Mouse (Mus musculus) heart, embryonic 16.5 days (tissue): Measurements from ENCODE around the gene Tmem253. TPM values are rescaled to one million over a fixed set of nuclear protein-coding genes. Genes with fewer than 3 reads are reported as not detected.

Experiments used
- ATAC-seq: fragments of 200-750 bp; cut with Nextera tagmentation; replicated peaks from 2 replicates; pipeline ENCODE4 v1.8.0; 2017; ENCODE audit warnings: moderate number of reproducible peaks; ENCODE audit not compliant: insufficient read depth, low FRiP score; ENCODE audit errors: extremely low read depth
- H3K27ac ChIP-seq: fragments of 300-500 bp; sonication (generic); 2 replicates; pipeline ENCODE4 v1.5.1; 2014; ENCODE audit warnings: mild to moderate bottlenecking, low read length, control low read depth, moderate library complexity
- H3K27me3 ChIP-seq: fragments of 300-500 bp; sonication (generic); 2 replicates; pipeline ENCODE4 v1.6.1; 2014; ENCODE audit warnings: low read length, mixed read lengths; ENCODE audit not compliant: control insufficient read depth, insufficient read depth
- H3K36me3 ChIP-seq: fragments of 300-500 bp; sonication (generic); 2 replicates; pipeline ENCODE4 v1.6.1; 2014; ENCODE audit not compliant: control insufficient read depth, insufficient read depth
- H3K4me1 ChIP-seq: fragments of 300-500 bp; sonication (generic); 2 replicates; pipeline ENCODE4 v1.6.1; 2014; ENCODE audit warnings: low read length, mixed read lengths; ENCODE audit not compliant: control insufficient read depth, insufficient read depth
- H3K4me2 ChIP-seq: fragments of 300-500 bp; sonication (generic); 2 replicates; pipeline ENCODE4 v1.6.1; 2014; ENCODE audit warnings: low read depth, mild to moderate bottlenecking, control low read depth, low read length
- H3K4me3 ChIP-seq: fragments of 300-500 bp; sonication (generic); 2 replicates; pipeline ENCODE4 v1.5.1; 2014; ENCODE audit warnings: mild to moderate bottlenecking, control low read depth, low read length
- H3K9ac ChIP-seq: fragments of 300-500 bp; sonication (generic); 2 replicates; pipeline ENCODE4 v1.6.1; 2014; ENCODE audit warnings: low read length, control low read depth
- H3K9me3 ChIP-seq: fragments of 300-500 bp; sonication (generic); replicated peaks from 2 replicates; pipeline ENCODE4 v1.6.1; 2016; ENCODE audit warnings: low read length; ENCODE audit not compliant: control insufficient read depth
- WGBS: fragments of 180-500 bp; shearing (Covaris S2); extraction: QIAGEN DNeasy Blood & Tissue Kit; methylation state at CpG from one replicate; pipeline ENCODE4 v1.1.7; 2014; 5-methylcytosine and 5-hydroxymethylcytosine counted together
- polyA plus RNA-seq: library from polyadenylated mRNA; unstranded; fragments of >200 nt; fragmentation: Nextera tagmentation; extraction: Ambion mirVana; gene quantifications from 2 replicates; pipeline ENCODE4 v1.2.1, GENCODE M21; 2015

The Tmem253 gene
- 0.67 and 1.3 TPM in 2 replicates for polyA plus RNA-seq

DNA sequence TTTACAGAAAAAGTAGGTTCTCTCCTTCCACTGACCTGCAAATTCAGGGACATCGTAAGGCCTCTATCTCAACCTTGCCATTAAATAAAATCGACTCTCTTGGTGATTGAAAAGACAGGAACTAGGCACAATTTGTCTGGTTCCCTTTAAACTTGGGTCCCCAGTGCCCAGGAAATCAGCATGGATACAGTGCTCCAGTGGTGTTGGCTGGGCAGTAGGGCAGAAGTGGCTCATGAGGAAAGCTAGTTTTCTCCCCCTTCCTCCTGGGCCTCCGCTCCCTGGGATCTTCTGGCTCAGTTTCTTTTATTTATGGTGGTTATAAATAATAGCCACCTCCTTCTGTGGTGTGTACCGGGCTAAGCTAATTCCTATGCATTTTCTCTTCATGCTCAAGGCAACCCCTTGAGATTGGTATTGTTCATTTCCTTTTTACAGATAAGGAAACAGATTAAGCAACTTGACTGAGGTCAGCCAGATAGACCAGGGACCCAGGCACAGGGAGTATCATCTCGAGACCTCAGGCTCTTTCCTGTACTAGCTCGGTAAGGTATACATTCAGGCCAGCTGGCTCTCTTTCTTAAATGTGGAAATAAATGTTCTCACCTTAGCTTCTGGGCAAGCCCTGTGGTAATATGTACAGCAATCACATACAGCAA lies at the start of gene Tmem253:
Gene Tmem253 (plus strand): TSS at position 214 of the 656 bp plus-strand sequence.
- 23% methylated on average over 6 of the region's 6 CpGs for WGBS
- Histone ChIP-seq H3K9me3 (no peaks in the 10 kb centered on the region), H3K27me3 (no peaks in the 10 kb centered on the region), H3K36me3 (no peaks in the 10 kb centered on the region), H3K4me3 (peak within 1 kb of the TSS; percentile 70), H3K4me1 (peaks cover 41% of the 10 kb centered on the region), H3K27ac (peak within 1 kb of the TSS; percentile 99), H3K9ac (peak within 1 kb of the TSS; percentile 79), H3K4me2 (peak within 1 kb of the TSS; percentile 74)
- ATAC-seq = no peak

- no peak for ATAC-seq
- Histone ChIP-seq H3K9ac (no peak overlapping the region), H3K36me3 (no peaks in the 10 kb centered on the region), H3K27ac (no peak overlapping the region), H3K4me2 (no peak overlapping the region), H3K4me3 (no peak overlapping the region), H3K4me1 (no peaks in the 10 kb centered on the region), H3K27me3 (no peaks in the 10 kb centered on the region), H3K9me3 (no peaks in the 10 kb centered on the region)
- WGBS = 68% methylated on average over 3 of the region's 3 CpGs
Observed at GRCm38 (mm10) chr14:51967400-51967799, 48.1 kb upstream of the Tmem253 start.

DNA sequence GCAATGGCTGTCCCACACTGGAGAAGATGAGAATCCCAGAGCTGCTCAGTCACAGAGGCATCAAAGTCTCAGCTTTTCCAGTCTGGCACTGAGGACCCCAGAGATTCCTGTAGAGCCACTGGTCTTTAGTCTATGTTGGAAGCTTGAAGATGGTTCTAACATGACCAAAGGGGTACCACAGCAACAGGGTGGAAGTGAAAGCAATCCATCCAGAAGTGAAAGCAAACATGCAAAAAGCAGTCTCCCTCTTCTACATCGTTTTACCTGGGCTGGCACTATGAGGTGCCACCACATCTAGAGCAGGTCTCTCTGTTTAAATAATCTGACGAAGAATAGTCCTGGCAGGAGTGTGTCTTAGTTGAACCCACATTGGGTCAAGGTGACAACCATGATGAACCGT lies 36.2 kb upstream of the Tmem253 start:
- H3K27ac ChIP-seq = no peak overlapping the region
- no peaks in the 10 kb centered on the region for H3K36me3 ChIP-seq
- no peak for ATAC-seq
- no peaks in the 10 kb centered on the region for H3K9me3 ChIP-seq
- H3K4me1 ChIP-seq = 0 out of 2 replicates have a peak, but pooled peaks cover 3% of the 10 kb centered on the region
- H3K27me3 ChIP-seq = no peaks in the 10 kb centered on the region
- no peak overlapping the region for H3K4me2 ChIP-seq
- WGBS = 76% methylated on average over 3 of the region's 3 CpGs
- no peak overlapping the region for H3K9ac ChIP-seq
- no peak overlapping the region for H3K4me3 ChIP-seq

- WGBS = 66% methylated on average over 4 of the region's 4 CpGs
- Histone ChIP-seq H3K9ac (no peak overlapping the region), H3K4me2 (no peak overlapping the region), H3K4me3 (no peak overlapping the region), H3K4me1 (peaks cover 21% of the 10 kb centered on the region), H3K27me3 (no peaks in the 10 kb centered on the region), H3K27ac (no peak overlapping the region), H3K9me3 (no peaks in the 10 kb centered on the region), H3K36me3 (peaks cover 9% of the 10 kb centered on the region)
- ATAC-seq = no peak
Observed at GRCm38 (mm10) chr14:51983251-51983650, 32.2 kb upstream of the Tmem253 start.

DNA sequence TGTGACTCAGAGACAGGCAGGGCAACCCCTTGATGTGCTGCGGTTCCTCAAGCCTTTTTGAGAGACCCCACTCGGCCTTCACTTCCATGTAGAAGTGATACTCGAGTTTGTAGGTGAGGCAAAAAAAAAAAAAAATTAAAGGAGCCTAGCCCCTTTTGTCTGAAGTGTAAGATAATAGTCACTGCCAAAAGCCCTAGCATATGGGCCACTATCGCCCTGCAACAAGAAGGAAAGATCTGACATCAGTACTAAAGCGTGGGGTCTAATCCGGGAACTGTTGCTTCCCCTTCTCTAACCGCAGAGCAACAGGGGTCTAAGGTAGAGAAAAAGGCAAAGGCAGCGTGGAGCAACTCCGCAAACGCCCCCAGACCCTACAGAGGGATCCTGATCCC lies 31.6 kb upstream of the Tmem253 start:
- no peak for ATAC-seq
- H3K4me2 ChIP-seq = peak overlapping the region; percentile 90
- no peaks in the 10 kb centered on the region for H3K9me3 ChIP-seq
- peak overlapping the region; percentile 88 for H3K4me3 ChIP-seq
- H3K36me3 ChIP-seq = peaks cover 12% of the 10 kb centered on the region
- H3K27ac ChIP-seq = peak overlapping the region; percentile 94
- peak overlapping the region; percentile 94 for H3K9ac ChIP-seq
- no peaks in the 10 kb centered on the region for H3K27me3 ChIP-seq
- H3K4me1 ChIP-seq = peaks cover 21% of the 10 kb centered on the region
- WGBS = 23% methylated on average over 10 of the region's 10 CpGs

- H3K4me2 ChIP-seq = peak within 1 kb of the TSS; percentile 90
- H3K9ac ChIP-seq = peak within 1 kb of the TSS; percentile 94
- no peaks in the 10 kb centered on the region for H3K27me3 ChIP-seq
- H3K27ac ChIP-seq = peak within 1 kb of the TSS; percentile 94
- H3K4me1 ChIP-seq = peaks cover 21% of the 10 kb centered on the region
- H3K36me3 ChIP-seq = peaks cover 16% of the 10 kb centered on the region
- no peaks in the 10 kb centered on the region for H3K9me3 ChIP-seq
- ATAC-seq = peak; percentile 76
- WGBS = under 1% methylated on average over 72 of the region's 74 CpGs
- H3K4me3 ChIP-seq = peak within 1 kb of the TSS; percentile 88
Observed at GRCm38 (mm10) chr14:51984247-51985231, 30.9 kb upstream of the Tmem253 start, which contains the start of gene Arhgef40. Gene Arhgef40 (plus strand): TSS chr14:51984719.

DNA sequence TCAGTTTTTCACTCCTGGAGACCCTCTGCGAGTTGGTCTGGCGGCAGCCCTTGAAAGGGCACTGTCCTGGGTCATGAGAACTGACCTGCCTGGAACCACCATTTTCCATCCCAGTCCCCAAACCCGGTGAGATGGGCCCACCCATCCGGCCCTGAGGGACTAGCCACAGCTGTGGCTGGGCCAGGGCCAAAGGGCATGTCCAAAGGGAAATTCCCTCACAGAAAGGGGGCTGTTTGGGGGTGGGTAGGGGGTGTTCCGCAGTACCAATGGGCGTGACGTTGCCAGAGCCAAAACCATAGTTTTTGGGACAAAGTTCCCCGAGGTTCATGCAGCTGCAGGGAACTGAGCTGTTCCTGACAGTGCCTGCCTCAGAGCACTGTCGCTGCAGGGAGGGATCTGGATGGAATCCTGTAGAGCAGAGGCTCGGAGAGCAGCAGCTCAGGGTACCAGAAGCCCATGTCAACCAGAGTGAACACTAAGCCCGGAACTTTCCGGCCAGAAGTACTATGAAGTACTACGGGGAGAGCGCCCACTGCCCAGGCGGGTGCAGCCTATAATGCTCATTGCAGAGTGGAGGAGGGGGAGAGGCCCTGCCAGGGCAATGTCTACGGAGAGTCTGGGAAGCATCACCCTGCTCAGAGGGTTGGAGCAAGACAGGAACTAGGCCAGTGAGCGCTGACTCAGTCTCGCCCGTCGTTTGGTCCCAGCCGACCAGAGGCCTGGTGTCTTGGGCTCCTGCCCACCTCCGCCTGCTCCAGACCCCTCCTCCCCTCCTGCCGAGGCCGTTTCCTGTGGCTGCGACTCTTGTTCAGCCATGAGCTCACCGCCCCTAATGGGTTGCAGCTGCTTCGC lies 29.9 kb upstream of the Tmem253 start:
- Histone ChIP-seq H3K4me1 (peaks cover 21% of the 10 kb centered on the region), H3K9ac (peak overlapping the region; percentile 94), H3K4me3 (peak overlapping the region; percentile 88), H3K27ac (peak overlapping the region; percentile 94), H3K36me3 (peaks cover 25% of the 10 kb centered on the region), H3K27me3 (no peaks in the 10 kb centered on the region), H3K9me3 (no peaks in the 10 kb centered on the region), H3K4me2 (peak overlapping the region; percentile 90)
- under 1% methylated on average over 27 of the region's 27 CpGs for WGBS
- ATAC-seq = peak; percentile 71

DNA sequence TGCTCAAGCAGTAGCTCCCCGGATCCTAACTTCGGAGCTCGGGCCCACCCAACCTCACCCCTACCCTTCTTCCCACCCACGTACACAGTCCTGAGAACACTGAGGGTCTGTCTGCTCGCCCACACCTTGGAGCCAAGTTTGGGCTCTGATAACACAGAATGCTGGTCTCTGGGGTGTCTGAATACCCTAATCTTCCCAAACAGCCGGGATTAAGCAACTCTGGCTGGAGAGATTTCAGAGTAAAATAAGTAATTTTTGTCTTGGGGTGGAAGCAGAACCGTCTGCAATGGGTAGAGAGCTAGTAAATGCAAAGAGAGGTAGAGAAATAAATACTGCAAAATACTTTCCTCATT lies 29.3 kb upstream of the Tmem253 start:
- no peak for ATAC-seq
- WGBS = 9% methylated on average over 7 of the region's 7 CpGs
- H3K4me2 ChIP-seq = peak overlapping the region; percentile 90
- no peaks in the 10 kb centered on the region for H3K9me3 ChIP-seq
- peak overlapping the region; percentile 88 for H3K4me3 ChIP-seq
- H3K36me3 ChIP-seq = peaks cover 27% of the 10 kb centered on the region
- H3K4me1 ChIP-seq = peaks cover 21% of the 10 kb centered on the region
- no peaks in the 10 kb centered on the region for H3K27me3 ChIP-seq
- peak overlapping the region; percentile 94 for H3K9ac ChIP-seq
- H3K27ac ChIP-seq = peak overlapping the region; percentile 94
